In the genomic region with DNA sequence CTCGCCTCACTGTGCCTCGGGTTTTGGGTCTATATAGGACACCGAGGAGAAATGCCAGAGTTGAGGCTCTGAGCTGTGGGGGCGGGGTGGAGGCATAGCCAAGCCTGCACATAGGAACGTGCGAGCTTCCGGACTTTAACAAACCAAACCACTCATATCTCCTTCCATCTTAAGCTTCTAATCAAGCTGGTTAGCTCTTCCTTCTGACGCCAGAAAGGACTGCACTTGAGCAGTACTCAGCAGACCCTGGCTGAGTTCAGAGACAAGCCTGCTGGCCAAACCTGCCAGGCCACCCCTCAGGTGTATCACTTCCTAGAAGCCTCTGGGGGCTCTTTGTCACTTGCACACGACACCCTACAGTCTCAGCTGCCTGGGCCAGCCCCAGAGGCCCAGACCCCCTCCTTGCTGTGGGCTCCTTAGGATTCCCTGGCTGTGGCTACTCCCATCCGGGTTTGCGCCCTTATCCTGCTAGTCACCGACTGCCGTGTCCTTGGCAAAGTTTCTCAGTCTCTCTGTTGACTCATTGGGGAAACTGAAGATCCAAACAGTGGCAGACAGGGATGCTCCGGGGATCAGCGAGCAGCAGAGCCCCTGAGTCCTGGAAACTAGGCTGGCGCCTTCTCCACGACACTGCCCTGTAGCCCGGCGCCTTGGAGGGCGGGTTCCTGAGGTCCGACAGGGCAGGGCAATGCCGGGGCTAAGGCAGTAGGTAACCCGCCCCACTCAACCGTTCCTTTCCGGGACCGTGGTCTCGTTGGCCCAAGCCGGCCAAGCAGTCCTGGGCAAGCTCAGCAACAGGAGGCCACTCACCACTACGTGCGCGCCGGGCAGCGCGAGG, we compare ENCODE assay signal across 8 mouse cellular contexts. TPM values are rescaled to one million over a fixed set of nuclear protein-coding genes. Genes with fewer than 3 reads are reported as not detected.
DNase-seq lines count a peak whose midpoint lies in the region; ATAC-seq and TF ChIP-seq lines count a peak whose summit lies in the region.

No protein-coding gene starts in this region.

- peak overlapping the region; percentile 96 for H3K4me3 ChIP-seq in bone marrow macrophage, adult 2 months (ENCODE audit: insufficient read depth, low read length)
- peak overlapping the region; percentile 67 for H3K4me3 ChIP-seq in forebrain, embryonic 12.5 days (replicated peaks)
- H3K4me3 ChIP-seq in hindbrain, embryonic 15.5 days = peak overlapping the region; percentile 59

- H3K4me1 ChIP-seq in bone marrow macrophage, adult 2 months (ENCODE audit: control insufficient read depth, insufficient read depth, low read length) = peaks cover 8% of the 10 kb centered on the region
- peaks cover 9% of the 10 kb centered on the region for H3K4me1 ChIP-seq in forebrain, embryonic 12.5 days
- H3K4me1 ChIP-seq in hindbrain, embryonic 15.5 days (replicated peaks) = peaks cover 17% of the 10 kb centered on the region

- ATAC-seq in forebrain, embryonic 12.5 days (ENCODE audit: low FRiP score) = peak; percentile 34
- ATAC-seq in hindbrain, embryonic 15.5 days (ENCODE audit: low FRiP score, low read depth) = peak; percentile 33
- ATAC-seq in megakaryocyte-erythroid progenitor cell, adult 5-6 weeks (replicated peaks; ENCODE audit: low FRiP score, low TSS enrichment, poor library complexity, severe bottlenecking) = peak; percentile 56

- H3K27ac ChIP-seq in bone marrow macrophage, adult 2 months (ENCODE audit: insufficient read depth, low read depth, low read length) = peak overlapping the region; percentile 60
- H3K27ac ChIP-seq in forebrain, embryonic 12.5 days = peak overlapping the region; percentile 70
- H3K27ac ChIP-seq in hindbrain, embryonic 15.5 days (replicated peaks) = peak overlapping the region; percentile 64

- WGBS in forebrain, embryonic 12.5 days = 4% methylated on average over 34 of the region's 34 CpGs
- 5% methylated on average over 34 of the region's 34 CpGs for WGBS in hindbrain, embryonic 15.5 days

- H3K36me3 ChIP-seq in forebrain, embryonic 12.5 days (replicated peaks) = no peaks in the 10 kb centered on the region
- no peaks in the 10 kb centered on the region; the same call in 1 of the 2 replicates for H3K36me3 ChIP-seq in hindbrain, embryonic 15.5 days

- DNase-seq in cerebellum, adult 11 months = peak; percentile 25
- no peak for DNase-seq in cerebellum, adult 11-12 months
- peak; percentile 11 to 39 for DNase-seq in left cerebral cortex, postnatal 36 days (ENCODE audit: low spot score in 2 of 2)
- DNase-seq in right cerebral cortex, postnatal 36 days (ENCODE audit: low spot score in 2 of 2) = peak; percentile 36 to 43

- peak overlapping the region; percentile 91 for H3K4me2 ChIP-seq in forebrain, embryonic 12.5 days
- H3K4me2 ChIP-seq in hindbrain, embryonic 15.5 days = peak overlapping the region; percentile 85

- H3K9me3 ChIP-seq in forebrain, embryonic 12.5 days = no peaks in the 10 kb centered on the region
- no peaks in the 10 kb centered on the region for H3K9me3 ChIP-seq in hindbrain, embryonic 15.5 days

- no peak for TF ChIP-seq CTCF in bone marrow macrophage, adult 2 months (IDR thresholded peaks at IDR 0.05; ENCODE audit: low read depth, low read length)

- intact Hi-C loops in left cerebral cortex, postnatal 36 days (cut with DNase I) = loop anchor here (2.0 to 10.0 kb wide), 2 partner anchors 38 to 126 kb away; partner anchors contain the start of gene Vps4b

- no peak for TF ChIP-seq POLR2A in bone marrow macrophage, adult 2 months (IDR thresholded peaks at IDR 0.05; ENCODE audit: borderline replicate concordance, low read depth, low read length)

- peak overlapping the region; percentile 76 for H3K9ac ChIP-seq in forebrain, embryonic 12.5 days
- peak overlapping the region; percentile 55 for H3K9ac ChIP-seq in hindbrain, embryonic 15.5 days

- H3K27me3 ChIP-seq in forebrain, embryonic 12.5 days = no peaks in the 10 kb centered on the region
- H3K27me3 ChIP-seq in hindbrain, embryonic 15.5 days = no peaks in the 10 kb centered on the region

RNA-seq across cellular contexts. Expression of gene Kdsr, which starts 0.6 kb away (rescaled TPM):
- polyA plus RNA-seq in bone marrow macrophage, adult 2 months (2012; ENCODE audit: insufficient read depth, insufficient read length, missing spikeins) = 13.3 and 14.8 TPM in 2 replicates
- 8.3 and 9.0 TPM in 2 replicates for polyA plus RNA-seq in forebrain, embryonic 12.5 days (2016; fragmentation: Nextera tagmentation; extraction: Ambion mirVana)
- 13.9 and 15.4 TPM in 2 replicates for polyA plus RNA-seq in hindbrain, embryonic 15.5 days (2015; fragmentation: Nextera tagmentation; extraction: Ambion mirVana)
- 10 to 100 TPM; 24.4 to 29.9 TPM for total RNA-seq in left cerebral cortex, postnatal 36 days (2021)
- total RNA-seq in megakaryocyte-erythroid progenitor cell, adult 5-6 weeks (2014; fragmentation: Nextera tagmentation) = 9.4 and 10.2 TPM in 2 replicates
- 31.7 and 35.8 TPM in 2 replicates for total RNA-seq in megakaryocyte-erythroid progenitor cell, adult 5-6 weeks (2017)

RNA-seq across cellular contexts. Expression of gene Vps4b, which starts 37.6 kb away (rescaled TPM):
- 112 and 127 TPM in 2 replicates for polyA plus RNA-seq in bone marrow macrophage, adult 2 months (2012; ENCODE audit: insufficient read depth, insufficient read length, missing spikeins)
- polyA plus RNA-seq in forebrain, embryonic 12.5 days (2016; fragmentation: Nextera tagmentation; extraction: Ambion mirVana) = 61.7 and 68.8 TPM in 2 replicates
- 32.5 and 34.7 TPM in 2 replicates for polyA plus RNA-seq in hindbrain, embryonic 15.5 days (2015; fragmentation: Nextera tagmentation; extraction: Ambion mirVana)
- total RNA-seq in left cerebral cortex, postnatal 36 days (2021) = 10 to 100 TPM; 48.4 to 60.7 TPM
- total RNA-seq in megakaryocyte-erythroid progenitor cell, adult 5-6 weeks (2014; fragmentation: Nextera tagmentation) = 38.1 and 76.7 TPM in 2 replicates
- 68.8 and 105 TPM in 2 replicates for total RNA-seq in megakaryocyte-erythroid progenitor cell, adult 5-6 weeks (2017)

RNA-seq across cellular contexts. Expression of gene Bcl2, which starts 44.9 kb away (rescaled TPM):
- polyA plus RNA-seq in bone marrow macrophage, adult 2 months (2012; ENCODE audit: insufficient read depth, insufficient read length, missing spikeins) = 1.2 and 1.5 TPM in 2 replicates
- 9.7 and 11.0 TPM in 2 replicates for polyA plus RNA-seq in forebrain, embryonic 12.5 days (2016; fragmentation: Nextera tagmentation; extraction: Ambion mirVana)
- polyA plus RNA-seq in hindbrain, embryonic 15.5 days (2015; fragmentation: Nextera tagmentation; extraction: Ambion mirVana) = 15.9 and 18.4 TPM in 2 replicates
- 10 to 100 TPM; 11.0 to 16.1 TPM for total RNA-seq in left cerebral cortex, postnatal 36 days (2021)
- total RNA-seq in megakaryocyte-erythroid progenitor cell, adult 5-6 weeks (2014; fragmentation: Nextera tagmentation) = 4.8 and 15.0 TPM in 2 replicates
- 12.1 and 14.5 TPM in 2 replicates for total RNA-seq in megakaryocyte-erythroid progenitor cell, adult 5-6 weeks (2017)
